ENCODE assay signal across 12 mouse cellular contexts in the genomic region with DNA sequence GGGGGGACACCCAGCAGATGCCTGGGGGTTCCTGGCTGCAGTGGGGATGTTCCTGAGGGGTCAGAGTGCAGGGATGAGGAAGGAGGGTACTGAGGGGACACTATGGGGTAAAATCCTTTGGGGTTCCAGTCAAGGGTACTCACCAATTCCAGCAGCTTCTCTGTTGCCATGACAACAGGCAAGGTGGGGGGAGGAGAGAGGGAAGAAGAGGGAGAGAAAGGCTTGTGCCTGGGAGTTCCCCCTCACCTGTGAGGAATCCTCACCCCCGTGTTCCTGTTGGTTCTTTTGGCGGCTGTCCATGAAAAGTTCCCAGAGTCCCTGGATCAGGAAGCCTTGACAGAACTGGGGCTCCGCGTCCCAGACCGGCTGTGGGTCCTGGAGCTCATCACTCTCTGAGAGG. TPM values are rescaled to one million over a fixed set of nuclear protein-coding genes. Genes with fewer than 3 reads are reported as not detected.
A peak's percentile ranks its signal among the peaks of the same experiment; 100 is the strongest.
DNase-seq lines count a peak whose midpoint lies in the region; ATAC-seq lines count a peak whose summit lies in the region.
"Had no signal": no experiment of that assay in that cellular context is flagged by ENCODE, and none has a peak within 500 bp of the region (broad histone marks: within the 10 kb centered on the region; RNA-seq: fewer than 3 reads in every experiment).

No protein-coding gene starts in this region.

- no peak overlapping the region for H3K27ac ChIP-seq in heart, embryonic 14.5 days (replicated peaks in 1 of 2; ENCODE audit: control insufficient read depth in 1 of 2, insufficient read depth in 1 of 2, low read depth in 2 of 2, low read length in 2 of 2)
- no peak overlapping the region for H3K27ac ChIP-seq in midbrain, embryonic 13.5 days
- no peak overlapping the region for H3K27ac ChIP-seq in midbrain, embryonic 11.5 days (ENCODE audit: low read depth, low read length)
- H3K27ac ChIP-seq in embryonic facial prominence, embryonic 15.5 days (replicated peaks), result peak overlapping the region; percentile 69
- H3K27ac ChIP-seq in stomach, embryonic 16.5 days (ENCODE audit: low read length), result 0 out of 2 replicates have a peak overlapping the region, but pooled peaks have one; percentile 73

- H3K36me3 ChIP-seq in heart, embryonic 14.5 days (ENCODE audit: control insufficient read depth, insufficient read depth, low read length), result 0 out of 2 replicates have a peak, but pooled peaks cover 4% of the 10 kb centered on the region
- H3K36me3 ChIP-seq in midbrain, embryonic 13.5 days, result no peaks in the 10 kb centered on the region
- no peaks in the 10 kb centered on the region for H3K36me3 ChIP-seq in midbrain, embryonic 11.5 days (ENCODE audit: control insufficient read depth, insufficient read depth, low read length)
- peaks cover 5% of the 10 kb centered on the region; the same call in 1 of the 2 replicates for H3K36me3 ChIP-seq in embryonic facial prominence, embryonic 15.5 days
- H3K36me3 ChIP-seq in stomach, embryonic 16.5 days (ENCODE audit: control insufficient read depth, insufficient read depth, low read length), result no peaks in the 10 kb centered on the region

- H3K4me1 ChIP-seq in heart, embryonic 14.5 days (ENCODE audit: control insufficient read depth in 2 of 2, insufficient read depth in 2 of 2, low read length in 2 of 2), result peaks cover 25 to 37% of the 10 kb centered on the region in 2 experiments
- H3K4me1 ChIP-seq in midbrain, embryonic 13.5 days (replicated peaks), result peaks cover 39% of the 10 kb centered on the region
- peaks cover 22% of the 10 kb centered on the region for H3K4me1 ChIP-seq in midbrain, embryonic 11.5 days (ENCODE audit: control insufficient read depth, insufficient read depth, low read length)
- H3K4me1 ChIP-seq in embryonic facial prominence, embryonic 15.5 days, result peaks cover 44% of the 10 kb centered on the region
- H3K4me1 ChIP-seq in stomach, embryonic 16.5 days (ENCODE audit: control insufficient read depth, insufficient read depth, low read length), result peaks cover 26% of the 10 kb centered on the region

- H3K4me3 ChIP-seq in heart, embryonic 14.5 days (ENCODE audit: control insufficient read depth in 1 of 2, insufficient read depth in 1 of 2, low read depth in 1 of 2, low read length in 2 of 2), result no peak overlapping the region
- H3K4me3 ChIP-seq in midbrain, embryonic 13.5 days (replicated peaks), result no peak overlapping the region
- H3K4me3 ChIP-seq in midbrain, embryonic 11.5 days (ENCODE audit: low read depth, low read length), result no peak overlapping the region
- H3K4me3 ChIP-seq in embryonic facial prominence, embryonic 15.5 days (replicated peaks), result no peak overlapping the region
- H3K4me3 ChIP-seq in stomach, embryonic 16.5 days (replicated peaks; ENCODE audit: low read length), result no peak overlapping the region
- H3K4me3 ChIP-seq: erythroblast, embryonic 14.5 days had no signal

- peaks cover 5% of the 10 kb centered on the region; the same call in 1 of the 2 replicates for H3K27me3 ChIP-seq in heart, embryonic 14.5 days (ENCODE audit: control insufficient read depth, insufficient read depth, low read length)
- H3K27me3 ChIP-seq in midbrain, embryonic 13.5 days, result peaks cover 92% of the 10 kb centered on the region
- H3K27me3 ChIP-seq in midbrain, embryonic 11.5 days (ENCODE audit: control insufficient read depth, insufficient read depth, low read length), result peaks cover 50% of the 10 kb centered on the region
- peaks cover 4% of the 10 kb centered on the region; the same call in 1 of the 2 replicates for H3K27me3 ChIP-seq in embryonic facial prominence, embryonic 15.5 days
- peaks cover 3% of the 10 kb centered on the region for H3K27me3 ChIP-seq in stomach, embryonic 16.5 days (ENCODE audit: control insufficient read depth, insufficient read depth, low read length)

- 34% methylated on average over 5 of the region's 5 CpGs for WGBS in heart, embryonic 14.5 days
- WGBS in midbrain, embryonic 13.5 days, result 42% methylated on average over 5 of the region's 5 CpGs
- whole genome bisulfite sequencing in midbrain, embryonic 11.5 days, result 46% methylated on average over 5 of the region's 5 CpGs
- 20% methylated on average over 5 of the region's 5 CpGs for WGBS in embryonic facial prominence, embryonic 15.5 days
- WGBS in stomach, embryonic 16.5 days, result 31% methylated on average over 5 of the region's 5 CpGs

- DNase-seq in heart, adult 9 months (ENCODE audit: low spot score in 2 of 2), result no peak
- no peak for DNase-seq in midbrain, embryonic 11.5 days (ENCODE audit: low spot score, missing footprints)
- no peak for DNase-seq in thymus, adult 18-20 months
- DNase-seq: adrenal gland, postnatal 14 days; kidney, adult 9 months; right cerebral cortex, postnatal 14 days had no signal

- H3K9ac ChIP-seq in heart, embryonic 14.5 days (ENCODE audit: low read length), result peak overlapping the region; percentile 11; the same call in 1 of the 2 replicates
- H3K9ac ChIP-seq in midbrain, embryonic 13.5 days (replicated peaks), result peak overlapping the region; percentile 41
- H3K9ac ChIP-seq in midbrain, embryonic 11.5 days (ENCODE audit: low read length), result no peak overlapping the region
- H3K9ac ChIP-seq in embryonic facial prominence, embryonic 15.5 days, result no peak overlapping the region
- no peak overlapping the region for H3K9ac ChIP-seq in stomach, embryonic 16.5 days (ENCODE audit: low read length)

- H3K4me2 ChIP-seq in heart, embryonic 14.5 days (ENCODE audit: low read length), result no peak overlapping the region
- H3K4me2 ChIP-seq in midbrain, embryonic 13.5 days (replicated peaks), result no peak overlapping the region
- H3K4me2 ChIP-seq in midbrain, embryonic 11.5 days, result no peak overlapping the region
- H3K4me2 ChIP-seq in embryonic facial prominence, embryonic 15.5 days (replicated peaks), result no peak overlapping the region
- H3K4me2 ChIP-seq in stomach, embryonic 16.5 days (ENCODE audit: low read depth, low read length), result no peak overlapping the region

- no peaks in the 10 kb centered on the region for H3K9me3 ChIP-seq in heart, embryonic 14.5 days (ENCODE audit: control insufficient read depth, low read length)
- H3K9me3 ChIP-seq in midbrain, embryonic 13.5 days, result no peaks in the 10 kb centered on the region
- H3K9me3 ChIP-seq in midbrain, embryonic 11.5 days (ENCODE audit: control insufficient read depth, low read length), result no peaks in the 10 kb centered on the region
- no peaks in the 10 kb centered on the region for H3K9me3 ChIP-seq in embryonic facial prominence, embryonic 15.5 days (replicated peaks)
- H3K9me3 ChIP-seq in stomach, embryonic 16.5 days (replicated peaks; ENCODE audit: control insufficient read depth, low read length), result no peaks in the 10 kb centered on the region
- H3K9me3 ChIP-seq: megakaryocyte, embryonic 14.5 days had no signal

- no peak for ATAC-seq in heart, embryonic 14.5 days (ENCODE audit: insufficient number of reproducible peaks, insufficient read depth, low FRiP score, low read depth)
- no peak for ATAC-seq in midbrain, embryonic 13.5 days
- no peak for ATAC-seq in midbrain, embryonic 11.5 days (ENCODE audit: low FRiP score)
- no peak for ATAC-seq in embryonic facial prominence, embryonic 15.5 days (ENCODE audit: insufficient number of reproducible peaks, low FRiP score, low TSS enrichment, low read depth)
- ATAC-seq in stomach, embryonic 16.5 days (ENCODE audit: insufficient read depth, low FRiP score), result no peak

RNA-seq across cellular contexts. Expression of gene Tle6, which starts 5.3 kb away (rescaled TPM):
- 30.7 and 35.3 TPM in 2 replicates for polyA plus RNA-seq in heart, embryonic 14.5 days (2014; fragmentation: Nextera tagmentation; extraction: Ambion mirVana)
- polyA plus RNA-seq in midbrain, embryonic 13.5 days (2015; fragmentation: Nextera tagmentation; extraction: Ambion mirVana), result 2.8 and 4.4 TPM in 2 replicates
- polyA plus RNA-seq in midbrain, embryonic 11.5 days (2014; fragmentation: Nextera tagmentation; extraction: Ambion mirVana), result 4.6 and 6.0 TPM in 2 replicates
- 16.4 and 19.6 TPM in 2 replicates for polyA plus RNA-seq in embryonic facial prominence, embryonic 15.5 days (2015; fragmentation: Nextera tagmentation; extraction: Ambion mirVana)
- polyA plus RNA-seq in stomach, embryonic 16.5 days (2015; fragmentation: Nextera tagmentation; extraction: Ambion mirVana), result 26.0 and 31.2 TPM in 2 replicates

RNA-seq across cellular contexts. Expression of gene BC025920, which starts 10.5 kb away (rescaled TPM):
- polyA plus RNA-seq in heart, embryonic 14.5 days (2014; fragmentation: Nextera tagmentation; extraction: Ambion mirVana), result 0.35 and 0.84 TPM in 2 replicates
- 2.9 and 3.0 TPM in 2 replicates for polyA plus RNA-seq in midbrain, embryonic 13.5 days (2015; fragmentation: Nextera tagmentation; extraction: Ambion mirVana)
- 0.47 and 0.89 TPM in 2 replicates for polyA plus RNA-seq in midbrain, embryonic 11.5 days (2014; fragmentation: Nextera tagmentation; extraction: Ambion mirVana)
- polyA plus RNA-seq in embryonic facial prominence, embryonic 15.5 days (2015; fragmentation: Nextera tagmentation; extraction: Ambion mirVana), result 0.84 and 1.3 TPM in 2 replicates
- polyA plus RNA-seq in stomach, embryonic 16.5 days (2015; fragmentation: Nextera tagmentation; extraction: Ambion mirVana), result 0.46 and 0.61 TPM in 2 replicates

RNA-seq across cellular contexts. Expression of gene Tle2, which starts 21.2 kb away (rescaled TPM):
- 21.6 and 21.8 TPM in 2 replicates for polyA plus RNA-seq in heart, embryonic 14.5 days (2014; fragmentation: Nextera tagmentation; extraction: Ambion mirVana)
- polyA plus RNA-seq in midbrain, embryonic 13.5 days (2015; fragmentation: Nextera tagmentation; extraction: Ambion mirVana), result 23.6 and 26.2 TPM in 2 replicates
- polyA plus RNA-seq in midbrain, embryonic 11.5 days (2014; fragmentation: Nextera tagmentation; extraction: Ambion mirVana), result 6.0 and 6.2 TPM in 2 replicates
- 63.1 and 73.7 TPM in 2 replicates for polyA plus RNA-seq in embryonic facial prominence, embryonic 15.5 days (2015; fragmentation: Nextera tagmentation; extraction: Ambion mirVana)
- polyA plus RNA-seq in stomach, embryonic 16.5 days (2015; fragmentation: Nextera tagmentation; extraction: Ambion mirVana), result 20.6 and 23.6 TPM in 2 replicates

RNA-seq across cellular contexts. Expression of gene Sirt6, which starts 32.0 kb away (rescaled TPM):
- polyA plus RNA-seq in heart, embryonic 14.5 days (2014; fragmentation: Nextera tagmentation; extraction: Ambion mirVana), result 22.5 and 23.9 TPM in 2 replicates
- 64.7 and 67.4 TPM in 2 replicates for polyA plus RNA-seq in midbrain, embryonic 13.5 days (2015; fragmentation: Nextera tagmentation; extraction: Ambion mirVana)
- 36.6 and 38.9 TPM in 2 replicates for polyA plus RNA-seq in midbrain, embryonic 11.5 days (2014; fragmentation: Nextera tagmentation; extraction: Ambion mirVana)
- polyA plus RNA-seq in embryonic facial prominence, embryonic 15.5 days (2015; fragmentation: Nextera tagmentation; extraction: Ambion mirVana), result 40.5 and 41.0 TPM in 2 replicates
- polyA plus RNA-seq in stomach, embryonic 16.5 days (2015; fragmentation: Nextera tagmentation; extraction: Ambion mirVana), result 28.6 and 33.6 TPM in 2 replicates

RNA-seq across cellular contexts. Expression of gene Ankrd24, which starts 32.7 kb away (rescaled TPM):
- polyA plus RNA-seq in heart, embryonic 14.5 days (2014; fragmentation: Nextera tagmentation; extraction: Ambion mirVana), result 8.1 and 9.0 TPM in 2 replicates
- polyA plus RNA-seq in midbrain, embryonic 13.5 days (2015; fragmentation: Nextera tagmentation; extraction: Ambion mirVana), result 8.5 and 9.3 TPM in 2 replicates
- 4.2 and 4.6 TPM in 2 replicates for polyA plus RNA-seq in midbrain, embryonic 11.5 days (2014; fragmentation: Nextera tagmentation; extraction: Ambion mirVana)
- 14.5 and 15.0 TPM in 2 replicates for polyA plus RNA-seq in embryonic facial prominence, embryonic 15.5 days (2015; fragmentation: Nextera tagmentation; extraction: Ambion mirVana)
- polyA plus RNA-seq in stomach, embryonic 16.5 days (2015; fragmentation: Nextera tagmentation; extraction: Ambion mirVana), result 9.9 and 11.1 TPM in 2 replicates

Comparison
In these comparisons a context has a peak if more than half of its experiments do, and no peak if none do; other contexts are left out.
1. H3K9ac ChIP-seq: peak in heart, embryonic 14.5 days (single experiment) and midbrain, embryonic 13.5 days (single experiment); none in midbrain, embryonic 11.5 days (single experiment), embryonic facial prominence, embryonic 15.5 days (single experiment) and stomach, embryonic 16.5 days (single experiment).
2. H3K27ac ChIP-seq: peak in embryonic facial prominence, embryonic 15.5 days (single experiment) and stomach, embryonic 16.5 days (single experiment); none in heart, embryonic 14.5 days (0 of 2), midbrain, embryonic 13.5 days (single experiment) and midbrain, embryonic 11.5 days (single experiment).